8 mouse cellular contexts compared by ENCODE assay signal in genomic region chr11:97574551-97575051, GRCm38 (mm10). TPM values are rescaled to one million over a fixed set of nuclear protein-coding genes. Genes with fewer than 3 reads are reported as not detected.
DNase-seq lines count a peak whose midpoint lies in the region; ATAC-seq and TF ChIP-seq lines count a peak whose summit lies in the region.

No protein-coding gene starts in this region.

- TF ChIP-seq POLR2A in kidney, adult 2 months (IDR thresholded peaks at IDR 0.05; ENCODE audit: low read depth, low read length), result no peak

- peak overlapping the region; percentile 95 for H3K9ac ChIP-seq in forebrain, embryonic 12.5 days
- H3K9ac ChIP-seq in liver, embryonic 15.5 days, result no peak overlapping the region

- H3K9me3 ChIP-seq in G1E (replicated peaks), result no peaks in the 10 kb centered on the region
- no peaks in the 10 kb centered on the region for H3K9me3 ChIP-seq in forebrain, embryonic 12.5 days
- H3K9me3 ChIP-seq in liver, embryonic 15.5 days (replicated peaks), result no peaks in the 10 kb centered on the region

- WGBS in kidney, adult 2 months, result 2% methylated on average over 43 of the region's 43 CpGs
- under 1% methylated on average over 43 of the region's 43 CpGs for WGBS in forebrain, embryonic 12.5 days
- WGBS in liver, embryonic 15.5 days (ENCODE audit: insufficient replicate concordance), result 1% methylated on average over 43 of the region's 43 CpGs

- DNase-seq in kidney, adult 2 months, result no peak
- DNase-seq in kidney, adult 11 months, result no peak
- no peak for DNase-seq in G1E (ENCODE audit: low spot score)
- no peak for DNase-seq in urinary bladder, postnatal 36 days (ENCODE audit: low spot score in 2 of 2)
- DNase-seq in urinary bladder, postnatal 25 days (ENCODE audit: low spot score), result no peak

- H3K4me2 ChIP-seq in forebrain, embryonic 12.5 days, result peak overlapping the region; percentile 85
- H3K4me2 ChIP-seq in liver, embryonic 15.5 days, result peak overlapping the region; percentile 79

- H3K36me3 ChIP-seq in kidney, adult 2 months (ENCODE audit: control insufficient read depth, insufficient read depth, low read length), result no peaks in the 10 kb centered on the region
- H3K36me3 ChIP-seq in G1E (replicated peaks), result no peaks in the 10 kb centered on the region
- H3K36me3 ChIP-seq in forebrain, embryonic 12.5 days (replicated peaks), result no peaks in the 10 kb centered on the region
- H3K36me3 ChIP-seq in liver, embryonic 15.5 days (replicated peaks), result no peaks in the 10 kb centered on the region

- H3K4me3 ChIP-seq in kidney, adult 2 months (ENCODE audit: insufficient read depth, low read depth, low read length), result peak overlapping the region; percentile 60
- H3K4me3 ChIP-seq in G1E (ENCODE audit: low read depth, low read length), result peak overlapping the region; percentile 65; the same call in 1 of the 2 replicates
- H3K4me3 ChIP-seq in forebrain, embryonic 12.5 days (replicated peaks), result peak overlapping the region; percentile 76
- H3K4me3 ChIP-seq in liver, embryonic 15.5 days (replicated peaks), result peak overlapping the region; percentile 54

- ATAC-seq in G1E (ENCODE audit: extremely low read depth, insufficient number of reproducible peaks, low FRiP score, poor library complexity, severe bottlenecking), result no peak
- ATAC-seq in forebrain, embryonic 12.5 days (ENCODE audit: low FRiP score), result peak; percentile 47; the same call in 1 of the 2 replicates
- no peak for ATAC-seq in liver, embryonic 15.5 days (ENCODE audit: insufficient read depth)
- no peak for ATAC-seq in erythroblast, adult 5-6 weeks (replicated peaks; ENCODE audit: low FRiP score, poor library complexity, severe bottlenecking)

- no peaks in the 10 kb centered on the region for H3K27me3 ChIP-seq in kidney, adult 2 months (replicated peaks; ENCODE audit: control insufficient read depth, insufficient read depth, low read length)
- H3K27me3 ChIP-seq in G1E (ENCODE audit: insufficient read depth, low read length), result peaks cover 95% of the 10 kb centered on the region
- H3K27me3 ChIP-seq in forebrain, embryonic 12.5 days, result peaks cover 28% of the 10 kb centered on the region
- peaks cover 99% of the 10 kb centered on the region for H3K27me3 ChIP-seq in liver, embryonic 15.5 days

- TF ChIP-seq CTCF in kidney, adult 2 months (conservative IDR thresholded peaks at IDR 0.05; ENCODE audit: insufficient read depth, insufficient read length, low read depth, low read length), result no peak
- no peak for TF ChIP-seq CTCF in G1E (IDR thresholded peaks at IDR 0.05; ENCODE audit: low read depth, low read length)

- H3K4me1 ChIP-seq in kidney, adult 2 months (ENCODE audit: control insufficient read depth, insufficient read depth, low read length), result peaks cover 17% of the 10 kb centered on the region; the same call in 1 of the 2 replicates
- H3K4me1 ChIP-seq in G1E (ENCODE audit: insufficient read depth, low read depth, low read length), result peaks cover 19% of the 10 kb centered on the region
- H3K4me1 ChIP-seq in forebrain, embryonic 12.5 days, result peaks cover 75% of the 10 kb centered on the region
- peaks cover 18% of the 10 kb centered on the region for H3K4me1 ChIP-seq in liver, embryonic 15.5 days (replicated peaks)

- no peak overlapping the region for H3K27ac ChIP-seq in kidney, adult 2 months (ENCODE audit: insufficient read depth, low read depth, low read length)
- H3K27ac ChIP-seq in forebrain, embryonic 12.5 days, result peak overlapping the region; percentile 96
- no peak overlapping the region for H3K27ac ChIP-seq in liver, embryonic 15.5 days (replicated peaks)

RNA-seq across cellular contexts. Expression of gene Srcin1, which starts 1.4 kb away (rescaled TPM):
- polyA plus RNA-seq in kidney, adult 2 months (2012; rRNA removed), result 13.0 and 13.2 TPM in 2 replicates
- total RNA-seq in G1E (2014; fragmentation: Nextera tagmentation) (0.15 TPM in 2 replicates), G1E (2017) (0.29 and 0.49 TPM in 2 replicates)
- polyA plus RNA-seq in G1E (2012), result 0.21 and 0.25 TPM in 2 replicates
- 5.2 and 5.7 TPM in 2 replicates for polyA plus RNA-seq in forebrain, embryonic 12.5 days (2016; fragmentation: Nextera tagmentation; extraction: Ambion mirVana)
- 0.02 TPM in 1 of 2 replicates, not detected in the other for polyA plus RNA-seq in liver, embryonic 15.5 days (2015; fragmentation: Nextera tagmentation; extraction: Ambion mirVana)
- total RNA-seq in erythroblast, adult 5-6 weeks (2015; ENCODE audit: low replicate concordance), result not detected in 2 replicates
- not detected in 2 replicates for total RNA-seq in erythroblast, adult 5-6 weeks (2017; ENCODE audit: low replicate concordance)

RNA-seq across cellular contexts. Expression of gene Epop, which starts 54.9 kb away (rescaled TPM):
- 0.86 and 1.2 TPM in 2 replicates for polyA plus RNA-seq in kidney, adult 2 months (2012; rRNA removed)
- total RNA-seq in G1E (2014; fragmentation: Nextera tagmentation) (2.6 and 4.5 TPM in 2 replicates), G1E (2017) (2.7 and 3.9 TPM in 2 replicates)
- polyA plus RNA-seq in G1E (2012), result 60.9 and 77.7 TPM in 2 replicates
- 10.0 and 11.9 TPM in 2 replicates for polyA plus RNA-seq in forebrain, embryonic 12.5 days (2016; fragmentation: Nextera tagmentation; extraction: Ambion mirVana)
- polyA plus RNA-seq in liver, embryonic 15.5 days (2015; fragmentation: Nextera tagmentation; extraction: Ambion mirVana), result 0.39 and 0.40 TPM in 2 replicates
- 0.58 TPM in 1 of 2 replicates, not detected in the other for total RNA-seq in erythroblast, adult 5-6 weeks (2015; ENCODE audit: low replicate concordance)
- not detected in 2 replicates for total RNA-seq in erythroblast, adult 5-6 weeks (2017; ENCODE audit: low replicate concordance)
